Mouse (Mus musculus): ENCODE results near the gene Cpsf4l.
A peak's percentile ranks its signal among the peaks of the same experiment; 100 is the strongest.

The Cpsf4l gene

GRCm38 (mm10) chr11:113709731-113710256, at the start of gene Cpsf4l:
Gene Cpsf4l, minus strand, starts transcription at chr11:113710017.
- no peak for DNase-seq

DNA sequence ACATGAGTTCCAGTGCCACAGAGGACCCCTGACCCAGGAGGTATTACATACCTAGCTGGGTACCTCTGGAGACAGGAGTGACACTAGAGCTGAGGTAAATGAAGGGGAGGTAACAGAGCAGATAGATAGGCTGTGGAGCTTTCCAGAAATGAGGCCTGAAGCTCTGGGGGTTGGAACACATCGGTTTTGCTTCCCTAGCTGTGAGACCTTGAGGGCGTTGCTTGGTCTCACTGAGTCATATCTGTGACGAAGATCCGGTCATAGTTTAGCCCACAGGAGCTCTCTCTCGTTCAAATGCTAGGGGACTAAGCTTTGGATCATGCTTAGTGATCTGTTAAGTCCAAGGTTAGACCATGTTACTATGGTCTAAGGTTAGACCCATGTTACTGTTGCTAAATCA, 49.0 kb upstream of the Cpsf4l start:
- no peak for DNase-seq

DNA sequence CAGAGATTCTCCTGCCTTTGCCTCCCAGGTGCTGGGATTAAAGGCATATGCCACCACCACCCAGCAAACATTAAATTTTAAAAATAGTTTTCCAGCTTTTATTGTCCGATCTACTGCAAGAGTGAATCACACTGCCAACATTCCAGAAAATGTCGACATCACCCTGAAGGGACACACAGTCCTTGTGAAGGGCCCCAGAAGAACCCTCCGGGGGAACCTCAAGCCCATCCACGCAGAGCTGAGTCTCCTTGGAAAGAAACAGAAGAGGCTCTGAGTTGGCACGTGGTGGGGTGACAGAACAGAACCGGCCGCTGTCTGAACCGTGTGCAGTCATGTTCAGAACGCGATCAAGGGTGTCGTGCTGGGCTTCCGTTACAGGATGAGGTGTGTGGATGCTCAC, 46.8 kb upstream of the Cpsf4l start:
- DNase-seq = no peak

DNA sequence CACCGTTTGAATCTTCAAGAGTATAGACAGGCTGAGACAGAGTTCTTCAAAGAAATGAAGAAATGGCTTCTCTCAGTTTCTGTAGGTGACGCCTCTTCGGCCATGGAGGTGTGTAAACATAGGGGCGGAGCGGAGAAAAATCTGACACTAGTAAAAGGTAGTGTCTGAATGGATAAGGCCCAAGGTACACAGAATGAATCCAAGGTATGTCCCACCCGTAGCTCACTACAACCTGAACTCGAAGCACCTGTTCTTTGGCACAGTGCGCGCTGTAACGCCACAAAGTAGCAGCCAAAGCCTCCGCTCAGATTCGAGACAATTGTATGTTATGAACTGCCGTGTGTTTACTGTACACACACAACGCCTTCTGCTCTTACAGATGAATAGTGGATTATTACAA, 46.1 kb upstream of the Cpsf4l start:
- DNase-seq = no peak

GRCm38 (mm10) chr11:113754845-113755244, 45.0 kb upstream of the Cpsf4l start:
- no peak for DNase-seq

DNA sequence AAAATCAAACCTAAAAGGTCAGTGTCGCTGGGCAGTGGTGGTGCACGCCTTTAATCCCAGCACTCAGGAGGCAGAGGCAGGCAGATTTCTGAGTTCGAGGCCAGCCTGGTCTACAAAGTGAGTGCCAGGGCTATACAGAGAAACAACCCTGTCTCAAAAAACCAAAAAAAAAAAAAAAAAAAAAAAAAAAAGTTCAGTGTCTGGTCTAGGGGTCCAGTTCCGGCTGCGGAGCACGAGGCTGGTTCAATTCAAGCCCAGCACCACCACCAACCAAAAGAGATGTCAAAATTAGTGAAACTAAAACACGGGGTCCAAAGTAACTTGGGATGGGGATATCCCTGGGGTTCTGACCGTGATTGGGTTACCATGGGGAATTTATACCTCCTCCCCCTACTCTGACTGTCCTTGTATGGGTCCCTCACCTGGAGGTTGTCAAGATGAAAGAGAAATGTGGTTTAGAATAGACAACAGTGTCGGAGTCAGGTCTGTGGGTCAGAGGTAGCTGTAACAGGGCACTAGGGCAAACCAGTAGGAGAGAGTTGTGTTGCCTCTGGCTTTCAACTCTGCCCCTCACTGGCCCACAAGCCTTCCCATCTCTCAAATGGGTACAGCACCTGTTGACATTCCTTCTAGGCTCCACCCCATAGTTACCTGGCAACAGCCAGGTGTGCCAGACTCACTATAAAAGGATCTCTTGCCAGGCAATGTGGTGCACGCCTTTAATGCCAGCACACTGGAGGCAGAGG, 43.0 kb upstream of the Cpsf4l start:
- no peak for DNase-seq

GRCm38 (mm10) chr11:113752158-113752661, 42.4 kb upstream of the Cpsf4l start:
- no peak for DNase-seq

GRCm38 (mm10) chr11:113751484-113752084, 41.8 kb upstream of the Cpsf4l start, which contains the start of gene Cdc42ep4:
Gene Cdc42ep4, minus strand, starts transcription at chr11:113751881.
- DNase-seq = peak; percentile 76

GRCm38 (mm10) chr11:113750571-113751483, 41.0 kb upstream of the Cpsf4l start:
- peak; percentile 64 for DNase-seq

DNA sequence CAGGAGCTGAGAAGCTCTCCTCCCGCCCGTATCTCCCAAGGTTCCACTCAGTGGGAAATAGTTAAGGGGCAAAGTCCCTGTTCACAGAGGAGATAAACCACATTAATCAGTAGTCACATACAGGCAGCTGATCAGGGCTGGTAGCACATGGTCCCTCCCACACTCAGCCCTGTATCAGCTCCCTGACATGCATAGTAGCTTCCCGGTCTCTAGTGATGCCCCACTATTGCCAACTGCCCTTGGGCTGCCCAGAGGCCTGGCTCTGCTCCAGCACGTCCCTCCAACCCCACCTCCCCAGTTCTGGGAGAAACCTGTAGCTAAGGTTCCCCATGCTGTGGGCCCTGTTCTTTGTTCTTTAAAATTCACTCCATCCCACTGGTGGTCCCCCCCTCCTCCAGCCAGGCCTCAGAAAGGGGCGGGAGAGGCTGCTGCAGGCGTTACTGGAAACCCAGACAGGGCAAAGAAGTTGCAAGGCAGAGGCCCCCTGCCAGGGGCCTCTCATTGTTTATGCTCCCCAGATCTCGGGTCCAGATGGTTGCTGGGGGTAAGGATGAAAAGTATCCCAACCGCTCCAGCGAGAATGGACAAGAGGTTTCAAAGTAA, 40.0 kb upstream of the Cpsf4l start:
- DNase-seq = no peak

DNA sequence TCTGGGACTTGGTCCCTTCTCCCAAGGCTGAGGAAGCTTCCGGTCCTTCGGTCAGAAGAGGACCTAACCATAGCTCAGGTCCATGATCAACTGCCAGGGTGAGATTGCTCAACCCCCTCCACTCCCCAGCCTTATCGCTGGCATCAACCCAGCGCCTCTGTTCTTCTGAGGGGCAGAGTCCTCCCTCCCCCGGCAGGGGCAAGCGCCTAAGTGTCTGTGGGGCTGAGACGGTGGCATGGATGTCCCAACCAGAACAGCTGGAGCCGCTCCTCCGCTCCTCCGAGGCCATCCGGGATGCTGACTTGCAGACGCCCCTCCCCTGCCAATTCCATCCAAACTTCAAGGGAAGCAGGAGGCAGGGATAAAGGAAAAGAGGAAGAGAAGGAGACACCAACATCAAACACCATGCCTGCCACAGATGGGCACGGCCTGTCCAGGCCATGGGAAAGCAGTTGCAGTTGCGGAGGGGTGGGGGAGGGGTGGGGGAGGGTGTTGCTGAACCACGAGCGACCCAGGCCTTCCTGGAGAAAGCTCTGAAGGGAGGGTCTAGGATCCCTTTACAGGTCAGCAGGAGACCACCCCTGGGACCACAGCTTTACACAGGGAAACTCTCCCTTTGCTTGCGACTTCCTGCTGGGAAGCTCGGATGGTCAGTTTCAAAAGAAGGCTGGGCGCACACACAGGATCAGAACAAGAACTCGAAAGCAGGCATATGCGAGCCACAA, 39.1 kb upstream of the Cpsf4l start:
- no peak for DNase-seq

DNA sequence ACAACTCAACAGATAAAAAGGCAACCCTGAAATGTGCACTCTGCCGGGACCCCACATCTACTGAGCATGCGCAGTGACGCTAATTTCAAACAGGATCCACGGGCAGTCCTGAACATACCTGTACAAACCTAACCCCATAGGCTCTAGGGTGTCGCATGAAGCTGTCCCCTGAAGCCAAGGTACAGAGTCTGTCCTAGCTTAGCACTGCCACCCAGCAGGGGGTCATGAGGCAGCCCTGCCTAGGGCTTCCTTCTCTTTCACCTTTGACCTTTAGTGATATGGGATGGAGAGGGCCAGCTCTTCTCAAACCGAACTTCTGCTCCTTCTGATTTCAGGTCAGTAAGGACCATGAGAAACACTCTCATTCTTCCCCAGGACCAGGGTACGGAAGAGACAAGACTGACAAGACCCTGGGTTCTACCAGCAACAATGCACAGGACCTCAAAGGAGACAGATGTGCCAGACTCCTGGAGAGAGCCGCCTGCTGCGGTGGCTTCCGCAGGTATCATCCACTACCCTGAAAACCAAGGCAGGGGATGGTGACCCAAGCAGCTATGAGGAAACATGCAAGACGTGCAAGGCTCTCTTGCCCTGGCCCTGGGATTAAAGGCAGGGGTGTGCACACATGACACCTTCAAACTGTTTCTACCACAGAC, 38.0 kb upstream of the Cpsf4l start:
- no peak for DNase-seq

DNA sequence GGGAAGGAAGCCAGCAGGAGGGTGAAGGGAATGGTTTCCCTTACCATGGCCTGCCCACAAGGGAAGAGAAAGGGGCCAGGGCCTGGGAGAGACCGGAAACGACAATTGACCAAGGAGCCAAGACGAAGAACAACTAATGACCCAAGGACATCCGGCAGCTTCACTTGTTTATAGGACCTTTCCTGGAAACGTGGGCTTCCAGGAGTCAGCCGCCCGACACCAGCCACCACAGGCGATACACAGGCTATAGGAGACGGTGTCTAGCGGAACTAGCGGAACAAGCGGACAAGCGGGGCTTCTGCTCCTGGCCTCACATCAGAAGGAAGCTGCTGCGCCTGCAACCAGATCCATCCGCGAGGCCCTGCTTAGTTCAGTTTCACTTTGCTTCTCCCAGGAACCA, 37.2 kb upstream of the Cpsf4l start:
- no peak for DNase-seq

- DNase-seq = no peak
These were observed 36.1 kb upstream of the Cpsf4l start for GRCm38 (mm10) chr11:113745961-113746360.

DNA sequence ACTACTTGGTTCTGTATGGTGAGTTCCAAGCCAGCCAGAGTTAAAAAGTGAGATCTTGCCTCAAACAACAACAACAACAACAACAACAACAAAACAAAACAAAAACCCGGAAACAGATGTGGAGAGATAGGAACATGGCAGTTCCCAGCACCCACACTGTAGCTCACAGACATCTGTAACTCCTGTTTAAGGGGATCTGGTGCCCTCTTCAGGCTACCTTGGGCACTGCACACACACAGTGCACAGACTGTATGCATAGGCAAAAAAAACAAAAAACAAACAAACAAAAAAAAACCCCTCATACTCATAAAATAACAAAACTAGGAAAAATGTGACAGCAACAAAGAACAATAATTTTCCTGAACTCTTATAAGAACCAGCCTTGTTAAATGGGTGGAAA, 33.2 kb upstream of the Cpsf4l start:
- no peak for DNase-seq

DNA sequence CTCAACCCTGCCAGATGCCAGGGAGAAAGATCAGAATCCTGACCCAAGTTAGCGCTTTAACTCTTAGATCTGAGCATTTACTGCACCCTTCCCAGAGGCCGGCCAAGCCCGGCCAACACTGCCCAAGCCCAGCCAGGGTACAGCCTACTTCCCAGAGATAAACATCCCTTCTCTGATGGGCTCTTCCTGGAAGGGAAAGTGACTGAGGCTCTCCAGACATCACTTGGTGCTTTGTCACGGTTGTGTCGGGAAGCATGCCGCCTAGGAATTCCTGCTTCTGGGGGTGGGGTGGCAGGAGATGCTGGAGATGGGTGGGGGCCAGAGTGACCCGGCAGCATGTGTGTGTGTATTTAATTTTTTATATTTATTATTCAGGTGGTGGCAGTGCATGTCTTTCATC, 30.3 kb upstream of the Cpsf4l start:
- no peak for DNase-seq

GRCm38 (mm10) chr11:113739213-113739612, 29.4 kb upstream of the Cpsf4l start:
- no peak for DNase-seq

DNA sequence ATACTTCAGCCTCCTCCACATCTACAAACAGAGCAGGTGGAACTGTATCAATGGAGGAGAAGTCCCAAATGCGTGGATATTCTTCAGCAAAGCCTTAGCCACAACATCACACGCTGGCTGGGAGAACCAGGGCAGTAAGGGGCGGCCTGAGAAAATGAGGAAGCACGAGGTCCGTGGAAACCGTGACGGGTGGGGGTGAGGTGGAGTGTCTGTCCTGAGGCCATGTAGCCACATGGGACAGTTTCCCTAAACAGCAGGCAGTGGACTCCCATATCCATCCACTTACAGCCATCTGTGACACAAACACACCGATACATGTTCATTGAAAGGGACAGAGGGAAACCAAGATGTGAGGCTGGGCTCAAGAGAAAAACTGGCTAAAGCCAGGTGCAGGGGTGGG, 28.1 kb upstream of the Cpsf4l start:
- no peak for DNase-seq

GRCm38 (mm10) chr11:113737553-113737854, 27.7 kb upstream of the Cpsf4l start:
- DNase-seq = no peak

DNA sequence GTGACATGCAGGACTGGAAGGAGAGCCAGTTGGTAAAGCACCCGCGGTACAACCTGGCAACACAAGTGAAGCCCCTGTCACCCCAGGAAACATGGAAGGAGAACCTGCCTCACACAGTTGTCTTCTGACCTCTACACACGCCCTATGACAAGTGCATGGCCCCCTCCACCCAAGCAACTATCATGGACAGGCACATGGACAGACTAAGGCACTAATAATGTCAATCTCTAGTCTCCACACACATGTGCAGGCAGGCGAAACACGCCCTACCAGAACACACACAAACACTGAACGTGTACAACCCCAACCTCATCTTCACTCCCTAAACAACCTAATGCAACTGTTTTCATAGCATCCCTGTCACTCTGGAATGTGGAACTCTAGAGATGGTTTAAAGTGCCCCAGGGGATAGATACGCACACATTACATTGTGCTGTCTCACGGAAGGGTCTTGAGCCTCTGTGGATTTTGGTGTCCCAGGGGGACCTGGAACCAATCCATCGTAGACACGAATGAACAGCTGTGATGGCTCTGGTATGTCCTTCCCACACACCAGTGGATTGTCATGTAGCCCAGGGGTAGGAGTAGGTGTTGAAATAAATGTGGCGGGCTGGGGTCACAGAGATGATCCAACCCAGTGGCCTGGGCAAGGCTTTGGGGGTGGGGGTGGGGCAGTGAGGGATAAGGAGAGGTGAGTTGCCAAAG, 27.2 kb upstream of the Cpsf4l start:
- no peak for DNase-seq

- no peak for DNase-seq
These were observed 25.3 kb upstream of the Cpsf4l start for GRCm38 (mm10) chr11:113735151-113735550.
